Mouse (Mus musculus) embryonic facial prominence, embryonic 14.5 days (tissue): ENCODE measurements at regions not wholly inside any gene's neighbourhood (a gene's known extent, or its start where the extent isn't known, plus 50 kb on each side); places are given as distances from the start of the nearest gene placed in this dataset.

ENCODE experiments used
- ATAC-seq: fragments of 200-750 bp; cut with Nextera tagmentation; 2 replicates; pipeline ENCODE4 v1.8.0; 2017; ENCODE audit warnings: low read depth, moderate number of reproducible peaks, moderate TSS enrichment
- DNase-seq: peaks from one replicate; pipeline ENCODE4 v3.0.0-alpha.2; 2015; ENCODE audit warnings: low spot score
- H3K27ac ChIP-seq: fragments of 300-500 bp; sonication (generic); replicated peaks from 2 replicates; pipeline ENCODE4 v1.5.1; 2014; ENCODE audit warnings: low read depth, mild to moderate bottlenecking, low read length, moderate library complexity
- H3K27me3 ChIP-seq: fragments of 300-500 bp; sonication (generic); replicated peaks from 2 replicates; pipeline ENCODE4 v1.6.1; 2014; ENCODE audit warnings: low read length; ENCODE audit not compliant: control insufficient read depth, insufficient read depth
- H3K36me3 ChIP-seq: fragments of 300-500 bp; sonication (generic); 2 replicates; pipeline ENCODE4 v1.6.1; 2014; ENCODE audit warnings: low read length, mixed read lengths; ENCODE audit not compliant: control insufficient read depth, insufficient read depth
- H3K4me1 ChIP-seq: fragments of 300-500 bp; sonication (generic); 2 replicates; pipeline ENCODE4 v1.6.1; 2014; ENCODE audit warnings: antibody characterized with exemption, low read length; ENCODE audit not compliant: control insufficient read depth, insufficient read depth
- H3K4me2 ChIP-seq: fragments of 300-500 bp; sonication (generic); 2 replicates; pipeline ENCODE4 v1.6.1; 2014; ENCODE audit warnings: low read depth, mild to moderate bottlenecking, low read length, moderate library complexity, mixed read lengths
- H3K4me3 ChIP-seq: fragments of 300-500 bp; sonication (generic); 2 replicates; pipeline ENCODE4 v1.5.1; 2014; ENCODE audit warnings: low read depth, mild to moderate bottlenecking, low read length
- H3K9ac ChIP-seq: fragments of 300-500 bp; sonication (generic); 2 replicates; pipeline ENCODE4 v1.6.1; 2014; ENCODE audit warnings: low read depth, mild to moderate bottlenecking, low read length, moderate library complexity, mixed read lengths
- H3K9me3 ChIP-seq: fragments of 300-500 bp; sonication (generic); 2 replicates; pipeline ENCODE4 v1.6.1; 2016; ENCODE audit warnings: low read length; ENCODE audit not compliant: control insufficient read depth
- WGBS: fragments of 180-500 bp; shearing (Covaris S2); extraction: QIAGEN DNeasy Blood & Tissue Kit; methylation state at CpG from one replicate; pipeline ENCODE4 v1.1.7; 2014; 5-methylcytosine and 5-hydroxymethylcytosine counted together

- no peak overlapping the region for H3K4me2 ChIP-seq
- H3K4me3 ChIP-seq: no peak overlapping the region
- no peak overlapping the region for H3K9ac ChIP-seq
- ATAC-seq (no peak), DNase-seq (peak; percentile 1)
- H3K27ac ChIP-seq: no peak overlapping the region
- WGBS: 61% methylated on average over 2 of the region's 2 CpGs
- H3K27me3 ChIP-seq: no peaks in the 10 kb centered on the region
- no peaks in the 10 kb centered on the region for H3K4me1 ChIP-seq
- no peaks in the 10 kb centered on the region for H3K36me3 ChIP-seq
- H3K9me3 ChIP-seq: no peaks in the 10 kb centered on the region
Measured at GRCm38 (mm10) chr6:14819798-14820197, 64.7 kb upstream of the Ppp1r3a start.

GRCm38 (mm10) chr6:14824777-14825176 is 69.7 kb upstream of the Ppp1r3a start:
- H3K4me1 ChIP-seq: no peaks in the 10 kb centered on the region
- H3K9ac ChIP-seq: no peak overlapping the region

GRCm38 (mm10) chr6:14838910-14839309 is 62.2 kb upstream of the Foxp2 start:
- H3K36me3 ChIP-seq: no peaks in the 10 kb centered on the region
- no peak overlapping the region for H3K4me3 ChIP-seq
- no peaks in the 10 kb centered on the region for H3K9me3 ChIP-seq
- H3K4me2 ChIP-seq: no peak overlapping the region
- H3K27ac ChIP-seq: no peak overlapping the region
- H3K4me1 ChIP-seq: no peaks in the 10 kb centered on the region
- no peak overlapping the region for H3K9ac ChIP-seq
- 3% methylated on average over 2 of the region's 2 CpGs for WGBS
- DNase-seq: peak; percentile 45
- ATAC-seq: no peak
- H3K27me3 ChIP-seq: no peaks in the 10 kb centered on the region

More at GRCm38 (mm10) chr6:14824777-14825176, 69.7 kb upstream of the Ppp1r3a start:
- Histone ChIP-seq H3K4me2 (no peak overlapping the region), H3K27me3 (no peaks in the 10 kb centered on the region), H3K27ac (no peak overlapping the region), H3K4me3 (no peak overlapping the region), H3K9me3 (no peaks in the 10 kb centered on the region), H3K36me3 (no peaks in the 10 kb centered on the region)
- DNase-seq (no peak), ATAC-seq (no peak)
